8 mouse cellular contexts compared by ENCODE assay signal in the genomic region with DNA sequence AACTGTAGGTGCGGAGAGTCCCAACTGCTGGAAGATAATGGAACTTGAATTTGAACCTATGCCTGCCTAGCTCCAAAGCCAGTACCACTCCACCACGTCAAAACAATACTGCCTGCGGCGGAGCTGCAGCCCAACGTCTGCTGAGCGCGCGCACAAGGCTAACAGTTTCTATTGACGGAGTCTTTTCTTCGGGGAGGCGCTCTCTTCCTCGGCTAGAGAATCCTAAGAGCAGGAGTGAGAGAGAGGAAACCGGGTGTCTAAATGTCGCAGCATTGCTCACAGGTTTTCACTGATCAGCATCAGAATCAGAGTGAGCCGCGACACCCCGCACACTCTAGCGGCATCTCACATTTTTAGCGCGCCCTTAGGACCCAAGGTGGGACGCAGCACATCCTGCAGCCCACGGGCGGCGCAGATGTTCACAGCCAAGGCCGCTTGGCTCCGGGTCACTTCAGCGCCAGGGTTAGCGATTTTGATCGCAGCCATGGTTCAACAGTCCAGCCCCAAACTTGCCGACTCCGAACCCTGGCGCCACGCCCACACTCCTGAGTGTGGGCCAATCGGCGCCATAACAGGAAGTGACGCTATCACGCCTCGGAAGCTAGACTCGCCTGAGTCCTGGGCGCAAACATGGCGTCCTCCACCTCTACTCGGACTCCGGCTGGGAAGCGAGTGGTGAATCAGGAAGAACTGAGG. TPM values are rescaled to one million over a fixed set of nuclear protein-coding genes. Genes with fewer than 3 reads are reported as not detected.
DNase-seq lines count a peak whose midpoint lies in the region; ATAC-seq and TF ChIP-seq lines count a peak whose summit lies in the region.

A gene (minus strand): TSS at position 580 of the 696 bp plus-strand sequence.
A gene (plus strand): TSS at position 604 of the 696 bp plus-strand sequence.

- H3K9ac ChIP-seq in embryonic facial prominence, embryonic 15.5 days: peak within 1 kb of the TSS; percentile 82
- peak within 1 kb of the TSS; percentile 92 for H3K9ac ChIP-seq in limb, embryonic 12.5 days (replicated peaks)
- peak within 1 kb of the TSS; percentile 83 for H3K9ac ChIP-seq in midbrain, embryonic 14.5 days (replicated peaks; ENCODE audit: low read length)

- peak; percentile 99 for ATAC-seq in embryonic facial prominence, embryonic 15.5 days (ENCODE audit: insufficient number of reproducible peaks, low FRiP score, low TSS enrichment, low read depth)
- ATAC-seq in limb, embryonic 12.5 days (ENCODE audit: insufficient number of reproducible peaks, insufficient read depth, low FRiP score, low TSS enrichment, low read depth): peak; percentile 99
- ATAC-seq in midbrain, embryonic 14.5 days (ENCODE audit: low FRiP score, low TSS enrichment): peak; percentile 99

- WGBS in embryonic facial prominence, embryonic 15.5 days: under 1% methylated on average over 44 of the region's 44 CpGs
- WGBS in limb, embryonic 12.5 days: under 1% methylated on average over 44 of the region's 44 CpGs
- under 1% methylated on average over 44 of the region's 44 CpGs for WGBS in midbrain, embryonic 14.5 days

- DNase-seq in B cell, adult 2 months: peak; percentile 89 to 90
- peak; percentile 93 for DNase-seq in heart, adult 8-10 months (ENCODE audit: low spot score)
- peak; percentile 93 to 95 for DNase-seq in kidney, adult 8-10 months
- peak; percentile 98 for DNase-seq in midbrain, embryonic 14.5 days
- peak; percentile 85 for DNase-seq in spleen, adult 12 weeks (ENCODE audit: low spot score)

- H3K36me3 ChIP-seq in embryonic facial prominence, embryonic 15.5 days: peaks cover 6% of the 10 kb centered on the region
- H3K36me3 ChIP-seq in limb, embryonic 12.5 days: peaks cover 7% of the 10 kb centered on the region; the same call in 1 of the 2 replicates
- H3K36me3 ChIP-seq in midbrain, embryonic 14.5 days (ENCODE audit: control insufficient read depth, insufficient read depth, low read length): peaks cover 6% of the 10 kb centered on the region; the same call in 1 of the 2 replicates

- H3K4me1 ChIP-seq in bone marrow macrophage, adult 2 months (ENCODE audit: control insufficient read depth, insufficient read depth, low read length): peaks cover 4% of the 10 kb centered on the region
- peaks cover 19% of the 10 kb centered on the region for H3K4me1 ChIP-seq in embryonic facial prominence, embryonic 15.5 days
- peaks cover 21% of the 10 kb centered on the region for H3K4me1 ChIP-seq in limb, embryonic 12.5 days (replicated peaks)
- H3K4me1 ChIP-seq in midbrain, embryonic 14.5 days (ENCODE audit: control insufficient read depth, insufficient read depth, low read length): peaks cover 20% of the 10 kb centered on the region

- TF ChIP-seq CTCF in bone marrow macrophage, adult 2 months (IDR thresholded peaks at IDR 0.05; ENCODE audit: low read depth, low read length): 0 out of 2 replicates have a peak, but pooled peaks have one; percentile 8

- 0 out of 2 replicates have a peak, but pooled peaks have one; percentile 66 for TF ChIP-seq POLR2A in bone marrow macrophage, adult 2 months (IDR thresholded peaks at IDR 0.05; ENCODE audit: borderline replicate concordance, low read depth, low read length)

- H3K9me3 ChIP-seq in embryonic facial prominence, embryonic 15.5 days (replicated peaks): no peaks in the 10 kb centered on the region
- H3K9me3 ChIP-seq in limb, embryonic 12.5 days: peaks cover 4% of the 10 kb centered on the region; the same call in 1 of the 2 replicates
- no peaks in the 10 kb centered on the region for H3K9me3 ChIP-seq in midbrain, embryonic 14.5 days (ENCODE audit: control insufficient read depth, low read length)

- no peaks in the 10 kb centered on the region for H3K27me3 ChIP-seq in embryonic facial prominence, embryonic 15.5 days
- no peaks in the 10 kb centered on the region for H3K27me3 ChIP-seq in limb, embryonic 12.5 days
- no peaks in the 10 kb centered on the region for H3K27me3 ChIP-seq in midbrain, embryonic 14.5 days (ENCODE audit: control insufficient read depth, insufficient read depth, low read length)

- peak within 1 kb of the TSS; percentile 86 for H3K4me2 ChIP-seq in embryonic facial prominence, embryonic 15.5 days (replicated peaks)
- peak within 1 kb of the TSS; percentile 90 for H3K4me2 ChIP-seq in limb, embryonic 12.5 days
- H3K4me2 ChIP-seq in midbrain, embryonic 14.5 days (ENCODE audit: low read length): peak within 1 kb of the TSS; percentile 76

- H3K27ac ChIP-seq in bone marrow macrophage, adult 2 months (ENCODE audit: insufficient read depth, low read depth, low read length): peak within 1 kb of the TSS; percentile 76
- peak within 1 kb of the TSS; percentile 96 for H3K27ac ChIP-seq in embryonic facial prominence, embryonic 15.5 days (replicated peaks)
- H3K27ac ChIP-seq in limb, embryonic 12.5 days: peak within 1 kb of the TSS; percentile 95
- peak within 1 kb of the TSS; percentile 85 for H3K27ac ChIP-seq in midbrain, embryonic 14.5 days (replicated peaks; ENCODE audit: low read depth, low read length)

- peak within 1 kb of the TSS; percentile 88 for H3K4me3 ChIP-seq in bone marrow macrophage, adult 2 months (ENCODE audit: insufficient read depth, low read length)
- H3K4me3 ChIP-seq in embryonic facial prominence, embryonic 15.5 days (replicated peaks): peak within 1 kb of the TSS; percentile 92
- peak within 1 kb of the TSS; percentile 94 for H3K4me3 ChIP-seq in limb, embryonic 12.5 days (replicated peaks)
- H3K4me3 ChIP-seq in midbrain, embryonic 14.5 days (replicated peaks; ENCODE audit: low read depth, low read length): peak within 1 kb of the TSS; percentile 92

RNA-seq across cellular contexts. Expression of the first gene that starts in this region (rescaled TPM):
- 0.51 and 0.60 TPM in 2 replicates for polyA plus RNA-seq in bone marrow macrophage, adult 2 months (2012; ENCODE audit: insufficient read depth, insufficient read length, missing spikeins)
- 0.27 and 0.28 TPM in 2 replicates for polyA plus RNA-seq in embryonic facial prominence, embryonic 15.5 days (2015; fragmentation: Nextera tagmentation; extraction: Ambion mirVana)
- under 1 TPM; 0.19 to 0.28 (median 0.27) TPM for total RNA-seq in heart, adult 8-10 months (2022)
- 0.35 and 0.53 TPM in 2 replicates for polyA plus RNA-seq in limb, embryonic 12.5 days (2016; fragmentation: Nextera tagmentation; extraction: Ambion mirVana)
- polyA plus RNA-seq in midbrain, embryonic 14.5 days (2014; fragmentation: Nextera tagmentation; extraction: Ambion mirVana): 0.46 and 0.55 TPM in 2 replicates

RNA-seq across cellular contexts. Expression of the second gene that starts in this region (rescaled TPM):
- polyA plus RNA-seq in bone marrow macrophage, adult 2 months (2012; ENCODE audit: insufficient read depth, insufficient read length, missing spikeins): 20.4 and 23.4 TPM in 2 replicates
- polyA plus RNA-seq in embryonic facial prominence, embryonic 15.5 days (2015; fragmentation: Nextera tagmentation; extraction: Ambion mirVana): 37.7 and 42.3 TPM in 2 replicates
- 10 to 100 TPM; 12.4 to 13.9 (median 13.1) TPM for total RNA-seq in heart, adult 8-10 months (2022)
- 42.5 and 42.9 TPM in 2 replicates for polyA plus RNA-seq in limb, embryonic 12.5 days (2016; fragmentation: Nextera tagmentation; extraction: Ambion mirVana)
- polyA plus RNA-seq in midbrain, embryonic 14.5 days (2014; fragmentation: Nextera tagmentation; extraction: Ambion mirVana): 24.2 and 26.9 TPM in 2 replicates

Comparison
In these comparisons a context has a peak if more than half of its experiments do, and no peak if none do; other contexts are left out.
1. Peak in every context shown above with its lines: DNase-seq, ATAC-seq, H3K4me3 ChIP-seq and H3K27ac ChIP-seq.